Mouse (Mus musculus) brain, embryonic 14.5 days (tissue): ENCODE measurements at regions not wholly inside any gene's neighbourhood (a gene's known extent, or its start where the extent isn't known, plus 50 kb on each side); places are given as distances from the start of the nearest gene placed in this dataset.

Experiments
- CTCF ChIP-seq: fragments of 200-500 bp; IDR thresholded peaks from 2 replicates; pipeline ENCODE4 v1.5.1; 2012; ENCODE audit warnings: inconsistent platforms, mild to moderate bottlenecking, moderate library complexity, borderline replicate concordance; ENCODE audit not compliant: insufficient read depth, insufficient read length; ENCODE audit errors: extremely low read depth
- POLR2A ChIP-seq: fragments of 200-500 bp; IDR thresholded peaks from 2 replicates; pipeline ENCODE4 v1.6.1; 2012; ENCODE audit warnings: mild to moderate bottlenecking, inconsistent platforms, borderline replicate concordance; ENCODE audit not compliant: poor library complexity, insufficient read depth, insufficient read length, severe bottlenecking; ENCODE audit errors: extremely low read depth

DNA sequence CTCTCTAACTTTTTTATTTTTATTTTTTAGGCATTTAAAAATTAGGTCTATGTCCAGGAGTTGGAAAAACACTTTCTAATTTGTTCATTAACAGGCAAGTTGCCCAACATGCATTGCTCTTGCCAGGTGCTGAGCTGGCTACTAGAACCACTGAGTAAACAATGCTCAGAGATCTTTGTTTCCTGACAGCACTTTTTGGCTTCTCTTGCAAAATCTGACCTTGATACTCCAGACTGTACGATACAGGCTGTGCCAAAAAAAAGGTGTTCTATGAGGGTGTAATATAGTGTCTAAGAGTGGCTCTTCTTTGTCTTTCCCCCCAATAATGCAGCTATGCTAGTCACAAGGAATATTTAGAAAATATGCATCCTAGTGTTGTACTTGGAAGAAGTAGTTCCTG, 289.5 kb upstream of the Sstr1 start:
- TF ChIP-seq CTCF (no peak), POLR2A (no peak)
